8 mouse cellular contexts compared by ENCODE assay signal in genomic region chr16:31662556-31663378, GRCm38 (mm10). TPM values are rescaled to one million over a fixed set of nuclear protein-coding genes. Genes with fewer than 3 reads are reported as not detected.
DNase-seq lines count a peak whose midpoint lies in the region; ATAC-seq and TF ChIP-seq lines count a peak whose summit lies in the region.

No protein-coding gene starts in this region.

- peak overlapping the region; percentile 96 for H3K4me3 ChIP-seq in left cerebral cortex, adult 2 months
- peak overlapping the region; percentile 96 for H3K4me3 ChIP-seq in embryonic facial prominence, embryonic 10.5 days
- H3K4me3 ChIP-seq in intestine, embryonic 16.5 days (ENCODE audit: low read length), result peak overlapping the region; percentile 99
- peak overlapping the region; percentile 85 for H3K4me3 ChIP-seq in neural tube, embryonic 12.5 days

- H3K27me3 ChIP-seq in embryonic facial prominence, embryonic 10.5 days (replicated peaks; ENCODE audit: low read depth, poor library complexity, severe bottlenecking), result 0 out of 2 replicates have a peak, but pooled peaks cover 19% of the 10 kb centered on the region
- H3K27me3 ChIP-seq in intestine, embryonic 16.5 days (replicated peaks; ENCODE audit: control insufficient read depth, insufficient read depth, low read length), result no peaks in the 10 kb centered on the region
- H3K27me3 ChIP-seq in neural tube, embryonic 12.5 days (replicated peaks), result peaks cover 5% of the 10 kb centered on the region; the same call in 1 of the 2 replicates

- H3K9me3 ChIP-seq in embryonic facial prominence, embryonic 10.5 days, result no peaks in the 10 kb centered on the region
- H3K9me3 ChIP-seq in intestine, embryonic 16.5 days (ENCODE audit: control insufficient read depth, low read length), result no peaks in the 10 kb centered on the region
- no peaks in the 10 kb centered on the region for H3K9me3 ChIP-seq in neural tube, embryonic 12.5 days

- H3K27ac ChIP-seq in left cerebral cortex, adult 2 months, result no peak overlapping the region; the same call in 1 of the 2 replicates
- H3K27ac ChIP-seq in embryonic facial prominence, embryonic 10.5 days (replicated peaks), result peak overlapping the region; percentile 99
- peak overlapping the region; percentile 97 for H3K27ac ChIP-seq in intestine, embryonic 16.5 days (ENCODE audit: low read length)
- H3K27ac ChIP-seq in neural tube, embryonic 12.5 days, result no peak overlapping the region

- peaks cover 26% of the 10 kb centered on the region for H3K36me3 ChIP-seq in embryonic facial prominence, embryonic 10.5 days (replicated peaks)
- H3K36me3 ChIP-seq in intestine, embryonic 16.5 days (ENCODE audit: control insufficient read depth, insufficient read depth, low read length), result no peaks in the 10 kb centered on the region
- peaks cover 9% of the 10 kb centered on the region for H3K36me3 ChIP-seq in neural tube, embryonic 12.5 days

- TF ChIP-seq CTCF in left cerebral cortex, adult 2 months (IDR thresholded peaks at IDR 0.05), result no peak

- H3K9ac ChIP-seq in intestine, embryonic 16.5 days (ENCODE audit: low read depth, low read length), result peak overlapping the region; percentile 95
- H3K9ac ChIP-seq in neural tube, embryonic 12.5 days, result 0 out of 2 replicates have a peak overlapping the region, but pooled peaks have one; percentile 85

- DNase-seq in left cerebral cortex, adult 2 months (ENCODE audit: extremely low spot score in 1 of 2, low spot score in 2 of 2), result no peak
- no peak for DNase-seq in left cerebral cortex, postnatal 25 days (ENCODE audit: low spot score in 2 of 2)
- peak; percentile 25 for DNase-seq in embryonic facial prominence, embryonic 10.5 days (ENCODE audit: low spot score)
- no peak for DNase-seq in spleen, postnatal 10 days (ENCODE audit: low spot score in 2 of 2)
- no peak for DNase-seq in gastrocnemius, postnatal 14 days

- H3K4me2 ChIP-seq in intestine, embryonic 16.5 days (ENCODE audit: low read depth, low read length), result peak overlapping the region; percentile 72
- peak overlapping the region; percentile 80 for H3K4me2 ChIP-seq in neural tube, embryonic 12.5 days (replicated peaks)

- intact Hi-C loops in left cerebral cortex, adult 2 months (cut with DNase I), result no loop called here
- intact Hi-C loops in left cerebral cortex, postnatal 25 days (cut with DNase I), result no loop called here
- intact Hi-C loops in gastrocnemius, postnatal 14 days (cut with DNase I; ENCODE audit: low total_unique reads), result no loop called here

- ATAC-seq in intestine, embryonic 16.5 days, result no peak; the same call in 1 of the 2 replicates
- ATAC-seq in neural tube, embryonic 12.5 days (ENCODE audit: low FRiP score, low read depth), result no peak
- ATAC-seq in monocyte, adult 5-6 weeks (replicated peaks; ENCODE audit: insufficient number of reproducible peaks, low FRiP score, low TSS enrichment, poor library complexity, severe bottlenecking), result no peak

- H3K4me1 ChIP-seq in embryonic facial prominence, embryonic 10.5 days, result peaks cover 36% of the 10 kb centered on the region
- H3K4me1 ChIP-seq in intestine, embryonic 16.5 days (ENCODE audit: control insufficient read depth, insufficient read depth, low read length), result peaks cover 9% of the 10 kb centered on the region
- peaks cover 13% of the 10 kb centered on the region for H3K4me1 ChIP-seq in neural tube, embryonic 12.5 days

- WGBS in embryonic facial prominence, embryonic 10.5 days, result 14% methylated on average over 22 of the region's 22 CpGs
- 14% methylated on average over 22 of the region's 22 CpGs for WGBS in intestine, embryonic 16.5 days
- WGBS in neural tube, embryonic 12.5 days, result 14% methylated on average over 22 of the region's 22 CpGs

RNA-seq across cellular contexts. Expression of gene Dlg1, which starts 0.5 kb away (rescaled TPM):
- 100 to 1,000 TPM; 185 to 202 TPM for total RNA-seq in left cerebral cortex, adult 2 months (2021)
- total RNA-seq in left cerebral cortex, postnatal 25 days (2021), result 100 to 1,000 TPM; 188 to 190 TPM
- 27.5 and 27.7 TPM in 2 replicates for polyA plus RNA-seq in embryonic facial prominence, embryonic 10.5 days (2016; fragmentation: Nextera tagmentation; extraction: Ambion mirVana)
- polyA plus RNA-seq in intestine, embryonic 16.5 days (2015; fragmentation: Nextera tagmentation; extraction: Ambion mirVana), result 14.1 and 17.1 TPM in 2 replicates
- polyA plus RNA-seq in neural tube, embryonic 12.5 days (2016; fragmentation: Nextera tagmentation; extraction: Ambion mirVana), result 22.0 and 22.6 TPM in 2 replicates
- 66.7 to 92.9 TPM (median 70.2 TPM) in 3 replicates for total RNA-seq in monocyte, adult 5-6 weeks (2017)
- 10 to 100 TPM; 26.4 to 30.9 TPM for total RNA-seq in gastrocnemius, postnatal 14 days (2021)

Comparison
In these comparisons a context has a peak if more than half of its experiments do, and no peak if none do; other contexts are left out.
1. H3K27ac ChIP-seq: peak in embryonic facial prominence, embryonic 10.5 days (single experiment) and intestine, embryonic 16.5 days (single experiment); none in left cerebral cortex, adult 2 months (single experiment) and neural tube, embryonic 12.5 days (single experiment).
2. Peak in every context shown above with its lines, with median percentiles within 50 percentile points of each other: H3K4me3 ChIP-seq.